Mouse (Mus musculus) liver, adult 2 months (tissue): Measurements from ENCODE around the gene Arhgef15. TPM values are rescaled to one million over a fixed set of nuclear protein-coding genes. Genes with fewer than 3 reads are reported as not detected.
"Not testable (repeated sequence)": the region's sequence is repeated elsewhere in the genome, so short reads cannot be mapped to it uniquely, and the experiment has no call there.

Source experiments
- DNase-seq: peaks from one replicate; pipeline ENCODE4 v3.0.0-alpha.2; 2011; ENCODE audit warnings: low read depth, low spot score; ENCODE audit errors: extremely low read depth
- H3K27ac ChIP-seq: fragments of 200-500 bp; replicated peaks from 2 replicates; pipeline ENCODE4 v1.5.1; 2012; ENCODE audit warnings: low read depth, mild to moderate bottlenecking, control low read depth, inconsistent platforms, low read length; ENCODE audit not compliant: insufficient read depth
- H3K27me3 ChIP-seq: fragments of 200-500 bp; 2 replicates; pipeline ENCODE4 v1.6.1; 2012; ENCODE audit warnings: mild to moderate bottlenecking, moderate library complexity, low read length, inconsistent platforms; ENCODE audit not compliant: control insufficient read depth, insufficient read depth
- H3K36me3 ChIP-seq: fragments of 200-500 bp; 2 replicates; pipeline ENCODE4 v1.6.1; 2012; ENCODE audit warnings: low read length, inconsistent platforms; ENCODE audit not compliant: control insufficient read depth, insufficient read depth
- H3K4me1 ChIP-seq: fragments of 200-500 bp; 2 replicates; pipeline ENCODE4 v1.6.1; 2011; ENCODE audit warnings: low read length; ENCODE audit not compliant: control insufficient read depth, insufficient read depth
- H3K4me3 ChIP-seq: fragments of 200-500 bp; 2 replicates; pipeline ENCODE4 v1.5.1; 2011; ENCODE audit warnings: low read depth, mild to moderate bottlenecking, control low read depth, low read length, moderate library complexity; ENCODE audit not compliant: insufficient read depth
- H3K79me2 ChIP-seq: fragments of 200-500 bp; 2 replicates; pipeline ENCODE4 v1.6.1; 2012; ENCODE audit warnings: inconsistent platforms, mild to moderate bottlenecking, low read length, moderate library complexity; ENCODE audit not compliant: control insufficient read depth, insufficient read depth
- H3K9ac ChIP-seq: fragments of 200-500 bp; 2 replicates; pipeline ENCODE4 v1.6.1; 2012; ENCODE audit warnings: low read depth, mild to moderate bottlenecking, control low read depth, inconsistent platforms, low read length
- CTCF ChIP-seq: fragments of 200-500 bp; IDR thresholded peaks from 2 replicates; pipeline ENCODE4 v1.5.1; 2011; ENCODE audit warnings: low read depth, low read length, control low read depth
- POLR2A ChIP-seq: fragments of 200-500 bp; IDR thresholded peaks from 2 replicates; pipeline ENCODE4 v1.6.1; 2011; ENCODE audit warnings: low read length, control low read depth; ENCODE audit not compliant: insufficient read depth; ENCODE audit errors: extremely low read depth
- WGBS: fragments of 180-500 bp; shearing (Covaris S2); methylation state at CpG from one replicate; pipeline ENCODE4 v1.1.7; 2018; 5-methylcytosine and 5-hydroxymethylcytosine counted together
- polyA plus RNA-seq: library from polyadenylated mRNA; depleted of rRNA; stranded (reverse); fragments of >200 nt; gene quantifications from 2 replicates; pipeline ENCODE4 v1.2.3, GENCODE M21; 2012
- total RNA-seq: library from RNA; depleted of rRNA; stranded (reverse); fragments of >200 nt; gene quantifications from 2 replicates; pipeline ENCODE4 v1.2.3, GENCODE M21; 2014

Arhgef15 gene
- total and polyA plus RNA-seq, 2 experiments, result 2.4 to 14.8 TPM

DNA sequence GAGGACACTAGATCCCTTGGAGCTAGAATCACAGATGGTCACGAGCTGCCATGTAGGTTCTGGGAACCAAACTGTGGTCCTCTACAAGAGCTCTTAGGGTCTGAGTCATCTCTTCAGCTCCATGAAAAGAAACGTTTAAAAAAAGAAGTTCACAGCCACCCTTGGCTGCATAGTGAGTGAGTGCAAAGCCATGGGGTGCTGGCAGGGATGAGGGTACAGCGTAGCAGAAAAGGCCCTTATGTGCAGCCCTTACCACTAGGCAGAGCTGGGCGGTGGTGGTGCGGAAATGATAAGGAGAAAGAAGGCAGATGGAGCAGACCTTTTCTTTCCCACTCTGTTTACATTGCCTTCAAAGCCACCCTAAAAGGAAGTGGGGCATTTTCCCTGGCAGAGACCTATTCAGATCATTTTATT is 22.0 kb upstream of the Arhgef15 start:
- no peak for TF ChIP-seq POLR2A
- no peak for TF ChIP-seq CTCF
- H3K9ac ChIP-seq, result no peak overlapping the region
- no peaks in the 10 kb centered on the region for H3K36me3 ChIP-seq
- H3K79me2 ChIP-seq, result no peaks in the 10 kb centered on the region
- no peaks in the 10 kb centered on the region for H3K4me1 ChIP-seq
- DNase-seq, result no peak
- H3K4me3 ChIP-seq, result no peak overlapping the region
- H3K27ac ChIP-seq, result no peak overlapping the region
- WGBS, result 66% methylated on average over 5 of the region's 5 CpGs
- H3K27me3 ChIP-seq, result no peaks in the 10 kb centered on the region

DNA sequence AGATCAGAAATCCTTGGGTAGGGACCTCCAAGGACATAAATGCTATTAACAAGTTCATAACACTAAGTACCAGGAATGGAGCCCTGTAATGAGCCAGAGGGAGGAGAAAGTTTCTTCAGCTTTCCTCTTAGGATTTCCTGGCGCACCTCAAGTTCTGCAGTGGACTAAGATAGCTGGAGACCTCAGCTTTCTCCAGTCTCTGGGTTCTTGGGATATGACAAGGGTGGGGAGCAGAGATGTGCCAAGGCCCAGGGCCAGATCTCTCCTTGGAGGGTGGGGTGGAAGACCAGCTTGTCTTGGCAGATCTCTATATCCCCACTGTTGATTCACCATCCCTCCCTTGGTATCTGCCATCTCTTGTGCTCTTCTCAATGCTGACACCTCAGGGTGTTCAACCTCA is 18.3 kb upstream of the Arhgef15 start:
- no peak for DNase-seq
- TF ChIP-seq POLR2A (no peak), CTCF (no peak)
- Histone ChIP-seq H3K79me2 (no peaks in the 10 kb centered on the region), H3K4me1 (peaks cover 4% of the 10 kb centered on the region), H3K9ac (no peak overlapping the region), H3K27ac (no peak overlapping the region), H3K36me3 (no peaks in the 10 kb centered on the region), H3K27me3 (no peaks in the 10 kb centered on the region), H3K4me3 (no peak overlapping the region)
- 93% methylated on average over 1 of the region's 1 CpGs for WGBS

DNA sequence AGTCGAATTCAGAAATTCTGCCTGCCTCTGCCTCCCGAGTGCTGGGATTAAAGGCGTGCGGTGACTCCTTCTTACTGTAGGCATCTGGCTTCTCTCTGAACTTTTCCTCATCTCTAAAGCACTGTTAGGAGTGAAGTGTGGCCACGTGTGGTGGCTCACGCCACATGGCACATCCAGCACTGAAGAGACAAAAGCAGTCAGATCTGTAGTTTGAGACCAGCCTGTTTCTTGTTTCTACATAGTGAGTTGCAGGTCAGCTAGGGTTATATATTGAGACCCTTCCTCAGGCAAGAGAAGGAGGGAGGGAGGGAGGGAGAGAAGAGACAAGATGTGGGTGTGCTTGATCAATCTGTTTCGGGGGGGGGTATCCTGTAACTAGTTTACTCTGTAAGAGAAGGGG is 17.8 kb upstream of the Arhgef15 start, which contains the start of gene Rangrf:
TSS of gene Rangrf (minus strand) at position 101 of the 400 bp plus-strand sequence.
- Histone ChIP-seq H3K9ac (no peak within 1 kb of the TSS; the same call in 1 of the 2 replicates), H3K27ac (no peak within 1 kb of the TSS), H3K4me1 (peaks cover 4% of the 10 kb centered on the region), H3K79me2 (no peaks in the 10 kb centered on the region), H3K27me3 (no peaks in the 10 kb centered on the region), H3K36me3 (no peaks in the 10 kb centered on the region), H3K4me3 (peak within 1 kb of the TSS; percentile 47; the same call in 1 of the 2 replicates)
- TF ChIP-seq CTCF (no peak), POLR2A (no peak)
- DNase-seq, result no peak
- 81% methylated on average over 7 of the region's 7 CpGs for WGBS

DNA sequence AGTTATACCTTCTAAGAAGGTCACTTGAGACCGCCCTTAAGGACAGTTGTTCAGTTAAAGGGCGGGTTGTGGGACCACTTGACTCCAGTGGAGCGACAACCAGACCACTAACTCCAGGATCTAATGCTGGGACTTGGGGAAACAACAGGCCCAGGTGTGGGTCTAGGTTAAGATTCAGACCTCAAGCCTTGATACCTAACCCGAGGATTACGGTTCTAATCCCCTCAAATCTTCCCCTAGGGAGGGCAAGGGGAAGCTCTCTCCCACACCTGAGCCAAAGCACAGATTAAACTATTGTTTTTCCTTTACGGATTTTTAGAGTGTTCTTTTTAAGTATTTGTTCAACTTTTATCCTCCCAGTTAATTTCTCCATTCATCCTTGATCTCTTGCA is 16.8 kb upstream of the Arhgef15 start:
- DNase-seq, result no peak
- no peaks in the 10 kb centered on the region for H3K79me2 ChIP-seq
- H3K9ac ChIP-seq, result peak overlapping the region; percentile 29; the same call in 1 of the 2 replicates
- H3K27me3 ChIP-seq, result no peaks in the 10 kb centered on the region
- TF ChIP-seq CTCF (no peak), POLR2A (no peak)
- H3K27ac ChIP-seq, result no peak overlapping the region
- peak overlapping the region; percentile 47; the same call in 1 of the 2 replicates for H3K4me3 ChIP-seq
- 35% methylated on average over 6 of the region's 6 CpGs for WGBS
- H3K4me1 ChIP-seq, result peaks cover 4% of the 10 kb centered on the region
- no peaks in the 10 kb centered on the region for H3K36me3 ChIP-seq

DNA sequence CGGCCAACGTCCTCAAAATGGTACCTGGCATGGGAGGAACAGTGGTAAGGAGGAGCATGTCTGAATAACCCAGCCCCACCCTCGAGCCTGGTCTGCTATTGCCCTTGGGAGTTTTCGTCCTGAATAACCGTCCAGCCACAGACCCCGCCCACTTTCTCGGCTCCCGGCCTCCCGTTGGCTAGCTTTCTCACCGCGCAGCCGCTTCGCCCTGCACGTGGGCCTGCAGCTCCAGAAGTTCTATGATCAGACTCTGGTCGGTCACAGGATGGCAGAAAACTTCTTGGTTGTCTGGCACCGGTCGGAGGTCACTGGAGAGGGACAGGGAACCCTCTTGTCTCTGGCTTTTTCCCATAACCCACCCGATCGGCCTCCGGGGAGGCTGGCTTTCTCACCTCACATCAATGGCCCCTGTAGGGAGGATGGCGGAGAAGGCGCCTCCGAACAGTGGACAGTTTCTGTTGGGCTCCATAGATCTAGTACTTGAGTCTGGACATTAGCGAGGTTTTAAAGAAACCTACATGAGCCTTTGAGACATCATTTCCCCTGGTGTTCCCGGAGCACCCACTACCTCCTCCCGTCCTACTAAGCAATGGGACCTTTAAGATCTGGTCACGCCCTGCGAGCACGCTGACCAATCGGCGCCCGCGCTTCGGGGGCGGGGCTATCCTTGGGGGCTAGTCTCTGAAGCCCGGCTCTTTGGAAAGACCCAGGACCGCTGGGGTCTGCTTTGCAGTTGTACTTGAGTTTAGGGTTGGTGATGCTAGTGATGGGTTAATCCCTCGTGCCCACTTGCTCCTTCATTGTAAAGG is 16.2 kb upstream of the Arhgef15 start:
- Histone ChIP-seq H3K4me3 (peak overlapping the region; percentile 47), H3K9ac (peak overlapping the region; percentile 29; the same call in 1 of the 2 replicates)
- H3K79me2 ChIP-seq, H3K27me3 ChIP-seq, H3K27ac ChIP-seq, H3K36me3 ChIP-seq, H3K4me1 ChIP-seq: not testable (repeated sequence)
- peak; percentile 53 for DNase-seq
- 2% methylated on average over 38 of the region's 38 CpGs for WGBS

DNA sequence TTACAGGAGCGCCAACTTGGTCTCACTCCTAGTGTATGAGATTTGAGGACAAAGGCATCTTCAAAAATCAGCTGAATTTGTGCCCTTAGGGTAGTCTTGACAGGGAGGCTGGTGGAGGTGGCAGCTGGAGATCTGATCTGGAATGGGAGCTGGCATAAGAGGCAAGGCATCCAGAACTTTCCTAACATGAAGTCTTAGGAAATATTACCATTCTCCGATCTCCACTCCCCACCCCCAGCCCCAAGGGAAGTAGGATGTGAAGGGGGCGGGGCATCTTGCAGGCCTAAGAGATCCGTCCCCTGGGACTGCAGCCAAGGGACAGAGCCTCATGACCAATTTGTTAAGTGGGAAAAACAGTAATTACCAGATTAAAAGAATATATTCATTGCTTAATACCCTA is 13.0 kb upstream of the Arhgef15 start:
- Histone ChIP-seq H3K79me2 (no peaks in the 10 kb centered on the region), H3K27me3 (no peaks in the 10 kb centered on the region), H3K36me3 (no peaks in the 10 kb centered on the region), H3K4me3 (no peak overlapping the region), H3K4me1 (peaks cover 5% of the 10 kb centered on the region), H3K9ac (no peak overlapping the region), H3K27ac (no peak overlapping the region)
- TF ChIP-seq POLR2A, result no peak
- no peak for TF ChIP-seq CTCF
- no peak for DNase-seq
- 64% methylated on average over 4 of the region's 4 CpGs for WGBS
